Mouse (Mus musculus): ENCODE measurements around the gene Gnptab.

DNA sequence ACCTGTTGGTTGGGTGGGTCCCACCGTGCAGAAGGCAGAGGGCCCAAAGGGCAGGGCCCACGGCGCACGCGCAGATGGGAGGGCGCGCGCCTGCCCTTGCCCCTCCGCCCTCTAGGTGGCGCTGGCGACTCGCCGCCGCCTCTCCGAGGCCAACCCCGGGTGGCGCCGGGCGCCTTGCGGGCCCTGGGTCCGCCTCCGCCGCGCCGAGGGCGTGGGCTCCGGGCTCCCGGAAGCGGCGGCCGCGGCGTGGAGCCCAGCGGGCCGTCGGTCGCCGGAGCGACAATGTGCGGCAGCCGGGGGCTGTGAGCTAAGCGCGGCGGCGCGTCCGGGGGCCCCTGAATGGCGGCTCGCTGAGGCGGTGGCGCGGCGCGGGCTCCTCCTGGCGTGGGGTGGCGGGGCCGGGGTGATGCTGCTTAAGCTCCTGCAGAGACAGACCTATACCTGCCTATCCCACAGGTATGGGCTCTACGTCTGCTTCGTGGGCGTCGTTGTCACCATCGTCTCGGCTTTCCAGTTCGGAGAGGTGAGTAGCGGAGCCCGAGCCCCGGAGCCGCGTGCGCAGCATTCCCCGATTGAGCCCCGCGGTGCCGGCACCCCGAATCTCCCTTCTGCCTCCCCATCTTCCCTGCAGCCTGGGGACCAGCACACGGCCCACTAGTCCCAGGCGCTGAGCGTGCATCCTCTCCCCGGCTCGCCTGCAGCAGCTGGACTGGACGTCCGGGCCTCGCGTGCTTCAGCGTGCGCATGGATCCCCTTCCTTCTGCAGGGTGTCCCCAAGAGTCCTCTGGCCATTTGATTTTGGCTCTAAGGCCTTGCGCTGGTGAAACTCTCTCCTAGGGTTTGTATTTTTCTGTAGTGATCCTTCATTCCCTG lies at the start of gene Gnptab, which contains the start of gene Dram1:
- TF ChIP-seq CTCF (IDR thresholded peaks at IDR 0.05; ENCODE audit: borderline replicate concordance, insufficient read depth, low read depth, low read length) (peak; percentile 84), POLR2A (IDR thresholded peaks at IDR 0.05; ENCODE audit: borderline replicate concordance, insufficient read depth, low read length) (0 out of 2 replicates have a peak, but pooled peaks have one; percentile 25)

Data from cerebellum, adult 2 months (tissue).